Mouse (Mus musculus): ENCODE data around the gene Olfr52. TPM values are rescaled to one million over a fixed set of nuclear protein-coding genes. Genes with fewer than 3 reads are reported as not detected.

Olfr52 gene
- polyA plus RNA-seq, 1 experiment from 2014 or later, result not detected

Other genes with a start within 250 kb of the Olfr52 start
- not detected in 2 replicates for gene Olfr1028, start 235.2 kb downstream of the Olfr52 start, polyA plus RNA-seq (2015; fragmentation: Nextera tagmentation; extraction: Ambion mirVana)
- gene Olfr1029, start 211.8 kb downstream of the Olfr52 start, polyA plus RNA-seq (2015; fragmentation: Nextera tagmentation; extraction: Ambion mirVana), result not detected in 2 replicates
- not detected in 2 replicates for gene Olfr1030, start 206.4 kb downstream of the Olfr52 start, polyA plus RNA-seq (2015; fragmentation: Nextera tagmentation; extraction: Ambion mirVana)
- not detected in 2 replicates for gene Olfr1031, start 195.4 kb downstream of the Olfr52 start, polyA plus RNA-seq (2015; fragmentation: Nextera tagmentation; extraction: Ambion mirVana)
- not detected in 2 replicates for gene Olfr1032, start 180.1 kb downstream of the Olfr52 start, polyA plus RNA-seq (2015; fragmentation: Nextera tagmentation; extraction: Ambion mirVana)
- gene Olfr1033, start 165.1 kb downstream of the Olfr52 start, polyA plus RNA-seq (2015; fragmentation: Nextera tagmentation; extraction: Ambion mirVana), result not detected in 2 replicates
- not detected in 2 replicates for gene Olfr1034, start 139.8 kb downstream of the Olfr52 start, polyA plus RNA-seq (2015; fragmentation: Nextera tagmentation; extraction: Ambion mirVana)
- gene Olfr1036, start 111.7 kb downstream of the Olfr52 start, polyA plus RNA-seq (2015; fragmentation: Nextera tagmentation; extraction: Ambion mirVana), result not detected in 2 replicates
- not detected in 2 replicates for gene Olfr1037, start 98.3 kb downstream of the Olfr52 start, polyA plus RNA-seq (2015; fragmentation: Nextera tagmentation; extraction: Ambion mirVana)
- gene Olfr1039, start 49.8 kb downstream of the Olfr52 start, polyA plus RNA-seq (2015; fragmentation: Nextera tagmentation; extraction: Ambion mirVana), result not detected in 2 replicates
- not detected in 2 replicates for gene Olfr1040, start 39.0 kb downstream of the Olfr52 start, polyA plus RNA-seq (2015; fragmentation: Nextera tagmentation; extraction: Ambion mirVana)
- not detected in 2 replicates for gene Olfr1042, start 23.8 kb downstream of the Olfr52 start, polyA plus RNA-seq (2015; fragmentation: Nextera tagmentation; extraction: Ambion mirVana)
- gene Olfr1043, start 18.2 kb downstream of the Olfr52 start, polyA plus RNA-seq (2015; fragmentation: Nextera tagmentation; extraction: Ambion mirVana), result not detected in 2 replicates
- gene Olfr1044, start 7.9 kb downstream of the Olfr52 start, polyA plus RNA-seq (2015; fragmentation: Nextera tagmentation; extraction: Ambion mirVana), result not detected in 2 replicates
- gene Olfr1045, start 17.3 kb upstream of the Olfr52 start, polyA plus RNA-seq (2015; fragmentation: Nextera tagmentation; extraction: Ambion mirVana), result not detected in 2 replicates
- gene Olfr1046, start 33.6 kb upstream of the Olfr52 start, polyA plus RNA-seq (2015; fragmentation: Nextera tagmentation; extraction: Ambion mirVana), result not detected in 2 replicates
- gene Olfr1047, start 45.7 kb upstream of the Olfr52 start, polyA plus RNA-seq (2015; fragmentation: Nextera tagmentation; extraction: Ambion mirVana), result not detected in 2 replicates
- not detected in 2 replicates for gene Olfr1048, start 54.6 kb upstream of the Olfr52 start, polyA plus RNA-seq (2015; fragmentation: Nextera tagmentation; extraction: Ambion mirVana)
- not detected in 2 replicates for gene Olfr1049, start 72.6 kb upstream of the Olfr52 start, polyA plus RNA-seq (2015; fragmentation: Nextera tagmentation; extraction: Ambion mirVana)
- gene Olfr1051, start 93.4 kb upstream of the Olfr52 start, polyA plus RNA-seq (2015; fragmentation: Nextera tagmentation; extraction: Ambion mirVana), result not detected in 2 replicates
- gene Olfr1052, start 106.8 kb upstream of the Olfr52 start, polyA plus RNA-seq (2015; fragmentation: Nextera tagmentation; extraction: Ambion mirVana), result not detected in 2 replicates
- not detected in 2 replicates for gene Olfr1053, start 129.6 kb upstream of the Olfr52 start, polyA plus RNA-seq (2015; fragmentation: Nextera tagmentation; extraction: Ambion mirVana)
- not detected in 2 replicates for gene Olfr1054, start 149.8 kb upstream of the Olfr52 start, polyA plus RNA-seq (2015; fragmentation: Nextera tagmentation; extraction: Ambion mirVana)
- gene Olfr1055, start 164.6 kb upstream of the Olfr52 start, polyA plus RNA-seq (2015; fragmentation: Nextera tagmentation; extraction: Ambion mirVana), result not detected in 2 replicates
- not detected in 2 replicates for gene Olfr1056, start 176.8 kb upstream of the Olfr52 start, polyA plus RNA-seq (2015; fragmentation: Nextera tagmentation; extraction: Ambion mirVana)
- not detected in 2 replicates for gene Olfr1057, start 192.7 kb upstream of the Olfr52 start, polyA plus RNA-seq (2015; fragmentation: Nextera tagmentation; extraction: Ambion mirVana)
- gene Olfr1058, start 202.9 kb upstream of the Olfr52 start, polyA plus RNA-seq (2015; fragmentation: Nextera tagmentation; extraction: Ambion mirVana), result not detected in 2 replicates
- not detected in 2 replicates for gene Olfr1061, start 228.4 kb upstream of the Olfr52 start, polyA plus RNA-seq (2015; fragmentation: Nextera tagmentation; extraction: Ambion mirVana)
- gene Olfr1062, start 241.1 kb upstream of the Olfr52 start, polyA plus RNA-seq (2015; fragmentation: Nextera tagmentation; extraction: Ambion mirVana), result not detected in 2 replicates

All from midbrain, embryonic 15.5 days (tissue).